Mouse (Mus musculus): ENCODE data around the gene Akap11.

The Akap11 gene

DNA sequence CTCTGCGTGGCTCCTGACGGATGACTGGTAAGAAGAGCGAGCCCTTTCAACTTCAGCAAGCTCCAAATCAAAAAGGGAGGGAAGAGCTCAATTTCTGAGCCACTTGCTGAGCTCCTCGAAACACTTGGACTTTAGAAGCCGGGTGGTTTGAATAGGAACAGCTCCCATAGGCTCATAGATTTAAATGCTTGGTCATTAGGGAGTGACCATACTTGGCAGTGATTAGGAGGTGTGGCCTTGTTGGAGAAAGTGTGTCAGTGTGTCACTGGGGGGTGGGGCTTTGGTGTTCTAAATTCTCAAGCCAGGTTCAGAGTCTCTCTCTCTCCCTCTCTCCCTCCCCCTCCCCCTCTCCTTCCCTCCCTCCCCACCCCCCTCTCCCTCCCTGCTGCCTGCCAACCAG, 81.6 kb downstream of the Akap11 start:
- no peak for ATAC-seq (ENCODE audit: insufficient number of reproducible peaks, low FRiP score, low TSS enrichment)

DNA sequence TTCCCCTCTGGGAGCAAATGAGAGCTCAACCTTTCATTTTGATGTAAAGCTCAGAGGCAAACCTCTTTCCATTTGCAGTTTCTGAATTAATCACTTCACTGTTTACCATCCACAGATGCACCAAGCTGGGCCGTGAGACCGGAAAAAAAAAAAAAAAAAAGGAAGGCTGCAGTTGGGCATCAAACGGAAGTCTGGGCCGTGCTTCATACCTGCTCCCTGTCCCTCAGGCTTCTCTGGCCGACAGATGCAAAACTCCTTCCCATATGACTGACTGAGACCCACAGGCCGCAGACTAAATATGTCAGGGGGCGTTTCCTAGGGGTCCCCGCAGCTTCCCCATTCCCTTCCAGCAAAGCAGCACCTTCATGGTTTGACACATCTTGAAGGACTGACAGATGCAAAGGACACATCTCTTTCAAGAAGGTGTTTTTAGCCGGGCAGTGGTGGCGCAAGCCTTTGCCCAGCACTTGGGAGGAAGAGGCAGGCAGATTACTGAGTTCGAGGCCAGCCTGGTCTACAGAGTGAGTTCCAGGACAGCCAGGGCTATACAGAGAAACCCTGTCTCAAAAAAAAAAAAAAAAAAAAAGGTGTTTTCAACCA, 87.7 kb downstream of the Akap11 start:
- ATAC-seq (ENCODE audit: insufficient number of reproducible peaks, low FRiP score, low TSS enrichment) = no peak

DNA sequence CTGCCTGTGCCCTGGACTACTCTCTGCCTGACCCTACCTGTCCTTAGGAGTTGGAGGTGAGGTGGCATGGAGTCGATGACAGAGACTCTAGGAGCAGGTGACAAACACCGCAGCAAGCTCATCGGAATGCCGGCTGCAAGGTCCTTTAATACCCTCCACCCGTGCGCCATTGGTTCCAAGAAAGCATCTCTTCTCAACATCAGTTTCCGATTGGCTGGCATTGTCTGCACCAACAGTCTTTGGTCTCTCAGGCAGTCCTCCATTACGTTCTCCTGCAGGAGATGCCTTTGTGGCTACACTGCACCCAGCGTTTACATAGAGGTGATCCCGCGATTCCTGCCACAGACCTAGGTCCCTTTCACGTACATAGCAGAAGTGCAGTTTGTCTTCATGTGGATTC, 88.6 kb downstream of the Akap11 start:
- ATAC-seq (ENCODE audit: insufficient number of reproducible peaks, low FRiP score, low TSS enrichment) = no peak

DNA sequence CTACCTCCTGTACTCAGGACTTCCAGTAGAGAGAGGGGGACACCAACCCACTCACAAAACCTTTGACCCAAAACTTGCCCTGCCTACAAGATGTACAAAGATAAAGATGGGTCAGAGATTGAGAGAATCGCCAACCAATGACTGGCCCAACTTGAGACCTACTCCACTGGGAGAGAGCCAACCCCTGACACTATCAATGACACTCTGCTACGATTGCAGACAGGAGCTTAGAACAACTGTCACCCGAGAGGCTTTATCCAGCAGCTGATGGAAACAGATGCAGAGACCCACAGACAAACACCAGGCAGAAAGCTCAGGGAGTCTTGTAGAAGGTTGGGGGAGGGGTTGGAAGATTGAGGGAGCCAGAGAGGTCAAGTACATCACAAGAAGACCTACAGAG, 89.1 kb downstream of the Akap11 start:
- no peak for ATAC-seq (ENCODE audit: insufficient number of reproducible peaks, low FRiP score, low TSS enrichment)

All from cerebellum, adult (tissue).